Mouse (Mus musculus): ENCODE measurements at regions not wholly inside any gene's neighbourhood (a gene's known extent, or its start where the extent isn't known, plus 50 kb on each side); places are given as distances from the start of the nearest gene placed in this dataset.

DNA sequence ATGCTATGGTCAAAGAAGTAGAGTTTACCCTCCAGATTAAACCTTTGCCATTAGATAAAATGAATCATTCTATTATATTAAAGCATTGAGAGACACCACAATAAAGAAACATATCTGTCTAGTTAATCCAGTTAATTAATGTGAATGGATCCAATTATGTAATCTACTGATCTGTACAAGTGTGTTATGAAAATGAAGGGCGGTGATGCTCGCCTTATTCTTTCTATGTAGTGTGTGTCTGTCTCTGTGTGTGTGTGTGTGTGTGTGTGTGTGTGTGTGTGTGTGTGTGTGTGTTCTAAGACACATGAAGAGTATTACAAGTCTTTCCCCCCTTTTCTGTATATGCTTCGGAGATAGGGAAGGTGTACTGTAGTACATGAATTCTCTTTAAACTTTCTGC lies 451.2 kb downstream of the Tns3 start:
- H3K36me3 ChIP-seq (ENCODE audit: insufficient read depth, low read length) = no peaks in the 10 kb centered on the region
- no peaks in the 10 kb centered on the region for H3K27me3 ChIP-seq (ENCODE audit: insufficient read depth, low read length)
- no peak overlapping the region for H3K4me2 ChIP-seq (ENCODE audit: low read depth, low read length)
- ATAC-seq (no peak), DNase-seq (ENCODE audit: low spot score) (no peak)
- no peak overlapping the region for H3K27ac ChIP-seq
- H3K4me3 ChIP-seq (ENCODE audit: low read length) = no peak overlapping the region
- no peaks in the 10 kb centered on the region for H3K9me3 ChIP-seq (ENCODE audit: low read length)
- no peak for TF ChIP-seq CTCF (IDR thresholded peaks at IDR 0.05; ENCODE audit: low read depth)
- H3K9ac ChIP-seq (replicated peaks; ENCODE audit: low read length) = no peak overlapping the region
- WGBS = 88% methylated on average over 3 of the region's 3 CpGs
- no peaks in the 10 kb centered on the region for H3K4me1 ChIP-seq (ENCODE audit: insufficient read depth, low read length)

DNA sequence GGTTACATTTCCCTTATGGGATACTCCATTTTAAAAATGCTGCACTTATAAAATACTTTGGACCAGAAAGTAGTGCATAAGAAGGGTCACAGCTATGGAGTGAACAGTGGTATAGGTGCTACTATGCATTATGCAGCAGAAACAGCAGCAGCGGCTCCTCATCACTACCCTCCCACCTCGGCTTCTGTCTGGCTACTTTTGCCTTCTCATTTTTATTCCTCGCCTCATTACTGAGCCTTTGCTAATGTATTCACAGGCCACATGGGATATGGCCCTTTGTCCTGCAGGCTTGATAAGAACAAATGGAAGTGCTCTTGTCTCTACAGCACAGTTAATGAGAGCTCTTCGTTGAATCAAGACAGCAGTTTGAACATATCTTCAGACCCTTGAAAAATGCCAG lies 451.6 kb downstream of the Tns3 start:
- no peak for DNase-seq (ENCODE audit: low spot score)
- Histone ChIP-seq H3K4me1 (ENCODE audit: insufficient read depth, low read length) (no peaks in the 10 kb centered on the region), H3K4me2 (ENCODE audit: low read depth, low read length) (no peak overlapping the region), H3K4me3 (ENCODE audit: low read length) (no peak overlapping the region), H3K9ac (replicated peaks; ENCODE audit: low read length) (no peak overlapping the region), H3K9me3 (ENCODE audit: low read length) (no peaks in the 10 kb centered on the region), H3K27me3 (ENCODE audit: insufficient read depth, low read length) (no peaks in the 10 kb centered on the region), H3K36me3 (ENCODE audit: insufficient read depth, low read length) (no peaks in the 10 kb centered on the region), H3K27ac (no peak overlapping the region)
- TF ChIP-seq CTCF (IDR thresholded peaks at IDR 0.05; ENCODE audit: low read depth) = no peak
- WGBS = 51% methylated on average over 4 of the region's 4 CpGs
- ATAC-seq = no peak

DNA sequence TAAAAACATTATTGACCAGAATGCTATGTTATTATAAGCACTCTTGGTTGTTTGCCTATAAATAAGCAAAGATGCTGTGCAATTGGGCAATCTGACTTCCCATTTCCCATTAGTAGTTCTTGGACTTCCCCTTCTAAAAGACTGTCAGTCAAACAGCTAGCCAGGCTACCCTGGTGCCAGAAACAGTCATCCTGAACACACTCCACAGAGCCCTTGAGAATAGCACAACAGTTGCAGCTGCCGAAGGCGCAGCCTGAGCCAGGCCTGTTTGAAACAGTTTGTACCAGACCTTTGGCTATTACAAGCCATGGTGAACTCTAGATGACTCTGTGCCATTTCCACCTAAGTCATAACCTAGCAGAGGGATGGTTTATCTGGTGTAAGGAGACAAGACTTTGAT lies 455.3 kb downstream of the Tns3 start:
- no peak for TF ChIP-seq CTCF (IDR thresholded peaks at IDR 0.05; ENCODE audit: low read depth)
- Histone ChIP-seq H3K4me1 (ENCODE audit: insufficient read depth, low read length) (no peaks in the 10 kb centered on the region), H3K4me2 (ENCODE audit: low read depth, low read length) (no peak overlapping the region), H3K27ac (no peak overlapping the region), H3K9ac (replicated peaks; ENCODE audit: low read length) (no peak overlapping the region), H3K27me3 (ENCODE audit: insufficient read depth, low read length) (no peaks in the 10 kb centered on the region), H3K4me3 (ENCODE audit: low read length) (no peak overlapping the region), H3K36me3 (ENCODE audit: insufficient read depth, low read length) (no peaks in the 10 kb centered on the region), H3K9me3 (ENCODE audit: low read length) (no peaks in the 10 kb centered on the region)
- WGBS = 69% methylated on average over 2 of the region's 2 CpGs
- ATAC-seq (no peak), DNase-seq (ENCODE audit: low spot score) (no peak)

DNA sequence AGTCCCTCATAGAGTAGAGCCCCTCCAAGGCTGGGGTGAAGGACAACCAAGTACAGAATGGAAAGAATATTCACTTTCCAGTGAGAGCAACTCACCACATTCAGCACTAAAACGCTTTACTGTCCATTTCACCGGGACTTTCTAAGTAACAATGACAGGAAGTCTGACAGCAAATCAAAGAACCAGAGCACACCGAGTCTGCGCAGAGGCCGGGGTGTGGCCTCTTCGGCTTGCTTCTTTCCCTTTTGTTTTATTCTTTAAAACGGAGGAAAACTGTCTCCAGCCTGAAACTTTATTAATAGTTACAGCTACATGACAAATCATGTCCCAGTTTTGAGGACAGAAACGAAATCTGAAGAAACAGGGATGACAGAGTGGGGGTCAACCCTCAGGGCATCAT lies 465.0 kb downstream of the Tns3 start:
- DNase-seq (ENCODE audit: low spot score) (no peak), ATAC-seq (no peak)
- Histone ChIP-seq H3K36me3 (ENCODE audit: insufficient read depth, low read length) (no peaks in the 10 kb centered on the region), H3K4me1 (ENCODE audit: insufficient read depth, low read length) (no peaks in the 10 kb centered on the region), H3K4me2 (ENCODE audit: low read depth, low read length) (no peak overlapping the region), H3K27ac (no peak overlapping the region), H3K9ac (replicated peaks; ENCODE audit: low read length) (no peak overlapping the region), H3K9me3 (ENCODE audit: low read length) (no peaks in the 10 kb centered on the region), H3K27me3 (ENCODE audit: insufficient read depth, low read length) (no peaks in the 10 kb centered on the region), H3K4me3 (ENCODE audit: low read length) (no peak overlapping the region)
- 81% methylated on average over 8 of the region's 8 CpGs for WGBS
- no peak for TF ChIP-seq CTCF (IDR thresholded peaks at IDR 0.05; ENCODE audit: low read depth)
